Mouse (Mus musculus): ENCODE measurements around the gene Bcor. TPM values are rescaled to one million over a fixed set of nuclear protein-coding genes. Genes with fewer than 3 reads are reported as not detected.

Gene Bcor
- polyA plus RNA-seq, 1 experiment = 15.8 TPM

DNA sequence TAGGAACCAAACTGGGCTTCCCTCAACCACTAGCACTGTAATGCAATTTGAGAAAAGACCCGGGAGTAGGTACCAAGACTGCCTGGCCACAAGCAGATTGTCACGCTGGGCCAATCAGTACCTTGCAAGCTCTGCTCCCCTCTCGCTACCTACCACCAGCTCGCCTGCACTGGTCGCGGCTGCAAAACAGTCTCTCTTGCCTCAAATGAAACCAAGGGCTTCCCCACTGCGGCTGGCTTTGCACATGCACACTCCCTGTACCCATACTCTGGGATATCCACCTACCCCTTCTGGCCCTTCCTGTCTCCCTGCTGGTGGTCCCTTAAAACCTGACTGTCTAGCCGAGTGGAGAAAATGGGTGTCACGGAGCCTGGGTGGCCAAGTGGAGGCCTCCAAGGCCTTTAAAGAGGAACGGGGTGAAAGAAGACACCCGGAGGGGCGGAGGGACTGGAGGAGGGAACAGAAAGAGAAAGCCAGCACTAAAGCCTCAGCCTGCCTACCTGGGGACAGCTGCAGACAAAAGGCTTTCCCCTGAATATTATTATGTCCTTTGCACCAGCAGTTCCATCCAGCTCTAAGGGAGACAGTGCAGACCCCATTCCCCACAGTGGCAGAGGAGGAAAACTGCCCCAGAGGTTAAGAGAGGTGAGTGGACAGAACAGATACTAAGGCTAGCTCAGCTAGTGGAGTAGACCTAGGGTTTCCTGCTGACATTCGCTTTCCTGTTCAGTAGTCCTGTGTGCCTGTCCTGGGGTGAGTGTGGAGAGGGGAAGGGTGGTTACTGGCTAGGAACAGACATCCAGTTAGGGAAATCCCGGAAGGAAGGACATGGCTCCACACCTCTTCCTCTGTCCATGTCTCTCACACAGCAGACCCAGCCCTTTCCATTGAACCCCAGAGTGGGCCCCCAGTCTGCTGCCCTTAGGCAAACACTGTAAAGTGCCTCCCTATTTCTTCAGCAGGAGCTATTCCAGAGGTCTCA, 30.0 kb downstream of the Bcor start:
- DNase-seq = no peak
- Histone ChIP-seq H3K4me3 (replicated peaks; ENCODE audit: extremely low read depth, low read depth, low read length) (no peak overlapping the region), H3K4me1 (ENCODE audit: control insufficient read depth, insufficient read depth, low read length) (peaks cover 26% of the 10 kb centered on the region)
- TF ChIP-seq POLR2A (IDR thresholded peaks at IDR 0.05; ENCODE audit: borderline replicate concordance, extremely low read depth, low read depth, low read length) (no peak), CTCF (IDR thresholded peaks at IDR 0.05; ENCODE audit: insufficient read depth, low read length) (no peak)
- WGBS = 39% methylated on average over 14 of the region's 14 CpGs

GRCm38 (mm10) chrX:12129230-12129629, 30.9 kb downstream of the Bcor start:
- 11% methylated on average over 24 of the region's 24 CpGs for WGBS
- Histone ChIP-seq H3K4me3 (replicated peaks; ENCODE audit: extremely low read depth, low read depth, low read length) (peak overlapping the region; percentile 11), H3K4me1 (ENCODE audit: control insufficient read depth, insufficient read depth, low read length) (peaks cover 22% of the 10 kb centered on the region)
- DNase-seq = peak; percentile 63
- TF ChIP-seq POLR2A (IDR thresholded peaks at IDR 0.05; ENCODE audit: borderline replicate concordance, extremely low read depth, low read depth, low read length) (no peak), CTCF (IDR thresholded peaks at IDR 0.05; ENCODE audit: insufficient read depth, low read length) (no peak)

GRCm38 (mm10) chrX:12128165-12129083, 31.7 kb downstream of the Bcor start:
- 6% methylated on average over 70 of the region's 72 CpGs for WGBS
- no peak for TF ChIP-seq POLR2A (IDR thresholded peaks at IDR 0.05; ENCODE audit: borderline replicate concordance, extremely low read depth, low read depth, low read length)
- TF ChIP-seq CTCF (IDR thresholded peaks at IDR 0.05; ENCODE audit: insufficient read depth, low read length) = no peak
- Histone ChIP-seq H3K4me1 (ENCODE audit: control insufficient read depth, insufficient read depth, low read length) (peaks cover 19% of the 10 kb centered on the region), H3K4me3 (replicated peaks; ENCODE audit: extremely low read depth, low read depth, low read length) (peak overlapping the region; percentile 58)
- DNase-seq = peak; percentile 53

- WGBS = 4% methylated on average over 37 of the region's 37 CpGs
- DNase-seq = peak; percentile 46
- peak overlapping the region; percentile 58 for H3K4me3 ChIP-seq (replicated peaks; ENCODE audit: extremely low read depth, low read depth, low read length)
- H3K4me1 ChIP-seq (ENCODE audit: control insufficient read depth, insufficient read depth, low read length) = peaks cover 19% of the 10 kb centered on the region
- no peak for TF ChIP-seq POLR2A (IDR thresholded peaks at IDR 0.05; ENCODE audit: borderline replicate concordance, extremely low read depth, low read depth, low read length)
- TF ChIP-seq CTCF (IDR thresholded peaks at IDR 0.05; ENCODE audit: insufficient read depth, low read length) = no peak
Measured at GRCm38 (mm10) chrX:12127799-12128164, 32.4 kb downstream of the Bcor start.

DNA sequence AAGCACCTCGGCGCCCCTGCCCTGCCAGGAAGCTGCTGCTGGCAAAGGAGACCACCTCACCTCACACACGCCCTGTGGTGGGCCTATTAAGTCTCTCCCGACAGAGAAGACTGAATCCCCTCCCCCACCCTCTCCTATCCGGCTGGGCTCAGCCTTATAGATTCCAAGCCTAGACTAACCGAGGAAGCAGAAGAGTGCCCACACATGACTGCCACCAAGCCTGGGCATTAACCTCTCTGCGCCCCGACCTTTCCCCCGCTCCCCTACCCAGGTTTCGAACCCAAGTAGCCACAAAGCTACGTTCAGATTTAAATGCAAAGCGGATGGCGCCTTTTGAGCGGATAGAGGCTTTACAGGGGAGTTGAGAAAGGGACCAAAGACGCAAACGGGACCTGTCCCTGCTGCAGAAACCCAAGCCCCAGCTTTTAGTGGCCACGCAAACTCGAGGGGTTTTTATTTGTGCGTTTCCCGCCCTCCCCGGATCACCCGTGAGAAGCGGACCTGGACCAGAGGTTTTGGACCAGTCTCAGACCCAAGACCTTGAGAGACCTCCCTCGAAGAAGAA, 33.0 kb downstream of the Bcor start:
- no peak for TF ChIP-seq POLR2A (IDR thresholded peaks at IDR 0.05; ENCODE audit: borderline replicate concordance, extremely low read depth, low read depth, low read length)
- no peak for TF ChIP-seq CTCF (IDR thresholded peaks at IDR 0.05; ENCODE audit: insufficient read depth, low read length)
- Histone ChIP-seq H3K4me1 (ENCODE audit: control insufficient read depth, insufficient read depth, low read length) (peaks cover 15% of the 10 kb centered on the region), H3K4me3 (replicated peaks; ENCODE audit: extremely low read depth, low read depth, low read length) (peak overlapping the region; percentile 58)
- DNase-seq = no peak
- WGBS = 30% methylated on average over 24 of the region's 24 CpGs

DNA sequence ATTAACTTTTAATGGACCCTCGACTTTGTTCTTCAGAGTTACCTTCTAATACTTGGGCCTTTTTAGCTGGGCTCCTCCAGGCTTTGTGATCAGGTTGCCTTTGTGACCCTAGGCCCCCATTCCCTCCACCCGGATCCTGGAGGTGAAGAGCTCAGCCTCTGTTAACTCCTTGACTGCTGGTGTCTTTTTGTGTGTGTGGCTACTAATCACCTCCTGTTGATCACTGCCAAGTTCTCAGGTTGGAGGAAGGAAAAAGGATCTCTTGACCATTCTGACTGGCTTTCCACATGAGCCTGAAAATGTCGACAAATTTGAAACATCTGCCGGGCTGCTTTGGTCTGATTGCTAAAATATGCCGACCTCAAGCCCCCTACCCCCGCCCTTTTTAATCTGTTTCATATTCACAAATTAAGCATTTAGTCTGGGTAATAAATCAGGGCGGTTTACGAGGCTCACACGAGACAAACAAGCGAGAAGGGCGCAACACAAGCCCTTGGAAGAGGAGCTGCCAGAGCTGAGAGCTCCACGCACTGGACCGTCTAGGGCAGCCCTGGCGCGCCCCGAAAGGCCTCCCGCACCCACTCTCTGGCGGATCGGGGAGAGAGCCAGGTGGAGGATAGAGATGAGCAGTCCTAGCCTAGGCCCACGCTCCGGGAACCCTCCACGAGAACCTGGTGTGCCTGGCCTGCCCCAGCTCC, 33.6 kb downstream of the Bcor start:
- Histone ChIP-seq H3K4me1 (ENCODE audit: control insufficient read depth, insufficient read depth, low read length) (peaks cover 14% of the 10 kb centered on the region), H3K4me3 (replicated peaks; ENCODE audit: extremely low read depth, low read depth, low read length) (peak overlapping the region; percentile 19)
- WGBS = 40% methylated on average over 22 of the region's 22 CpGs
- DNase-seq = no peak
- TF ChIP-seq POLR2A (IDR thresholded peaks at IDR 0.05; ENCODE audit: borderline replicate concordance, extremely low read depth, low read depth, low read length) = no peak
- TF ChIP-seq CTCF (IDR thresholded peaks at IDR 0.05; ENCODE audit: insufficient read depth, low read length) = no peak

DNA sequence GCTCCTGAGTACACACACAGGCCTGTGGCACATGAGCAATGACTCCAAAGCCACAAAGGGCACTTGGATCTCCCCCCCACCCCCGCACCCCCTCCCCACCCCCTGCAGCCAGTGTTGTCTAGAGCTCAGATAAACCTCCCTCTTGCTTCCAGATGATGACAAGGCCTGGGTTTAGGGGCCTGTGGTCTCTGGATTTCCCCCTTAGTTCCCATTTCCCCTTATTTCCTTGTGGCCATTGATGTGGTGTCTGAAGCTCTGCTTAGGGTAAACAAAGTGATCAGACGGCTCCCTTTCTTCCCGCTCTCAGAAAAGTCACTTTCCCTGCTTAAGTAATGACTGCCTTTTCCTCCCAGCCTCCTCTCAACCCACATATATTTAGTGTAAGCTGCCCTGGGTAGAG, 35.6 kb downstream of the Bcor start:
- Histone ChIP-seq H3K4me3 (replicated peaks; ENCODE audit: extremely low read depth, low read depth, low read length) (no peak overlapping the region), H3K4me1 (ENCODE audit: control insufficient read depth, insufficient read depth, low read length) (peaks cover 4% of the 10 kb centered on the region)
- DNase-seq = no peak
- TF ChIP-seq POLR2A (IDR thresholded peaks at IDR 0.05; ENCODE audit: borderline replicate concordance, extremely low read depth, low read depth, low read length) (no peak), CTCF (IDR thresholded peaks at IDR 0.05; ENCODE audit: insufficient read depth, low read length) (no peak)
- WGBS = 21% methylated on average over 3 of the region's 3 CpGs

- Histone ChIP-seq H3K4me1 (ENCODE audit: control insufficient read depth, insufficient read depth, low read length) (peaks cover 3% of the 10 kb centered on the region), H3K4me3 (replicated peaks; ENCODE audit: extremely low read depth, low read depth, low read length) (no peak overlapping the region)
- whole genome bisulfite sequencing = 13% methylated on average over 6 of the region's 6 CpGs
- no peak for DNase-seq
- TF ChIP-seq CTCF (IDR thresholded peaks at IDR 0.05; ENCODE audit: insufficient read depth, low read length) = no peak
Measured at GRCm38 (mm10) chrX:12123687-12124087, 36.5 kb downstream of the Bcor start.

Data from lung, adult 2 months (tissue).